Mouse (Mus musculus): ENCODE results near the gene Hist1h1t. TPM values are rescaled to one million over a fixed set of nuclear protein-coding genes. Genes with fewer than 3 reads are reported as not detected.

Gene Hist1h1t
- polyA plus RNA-seq, 1 experiment from 2014 or later = not detected

DNA sequence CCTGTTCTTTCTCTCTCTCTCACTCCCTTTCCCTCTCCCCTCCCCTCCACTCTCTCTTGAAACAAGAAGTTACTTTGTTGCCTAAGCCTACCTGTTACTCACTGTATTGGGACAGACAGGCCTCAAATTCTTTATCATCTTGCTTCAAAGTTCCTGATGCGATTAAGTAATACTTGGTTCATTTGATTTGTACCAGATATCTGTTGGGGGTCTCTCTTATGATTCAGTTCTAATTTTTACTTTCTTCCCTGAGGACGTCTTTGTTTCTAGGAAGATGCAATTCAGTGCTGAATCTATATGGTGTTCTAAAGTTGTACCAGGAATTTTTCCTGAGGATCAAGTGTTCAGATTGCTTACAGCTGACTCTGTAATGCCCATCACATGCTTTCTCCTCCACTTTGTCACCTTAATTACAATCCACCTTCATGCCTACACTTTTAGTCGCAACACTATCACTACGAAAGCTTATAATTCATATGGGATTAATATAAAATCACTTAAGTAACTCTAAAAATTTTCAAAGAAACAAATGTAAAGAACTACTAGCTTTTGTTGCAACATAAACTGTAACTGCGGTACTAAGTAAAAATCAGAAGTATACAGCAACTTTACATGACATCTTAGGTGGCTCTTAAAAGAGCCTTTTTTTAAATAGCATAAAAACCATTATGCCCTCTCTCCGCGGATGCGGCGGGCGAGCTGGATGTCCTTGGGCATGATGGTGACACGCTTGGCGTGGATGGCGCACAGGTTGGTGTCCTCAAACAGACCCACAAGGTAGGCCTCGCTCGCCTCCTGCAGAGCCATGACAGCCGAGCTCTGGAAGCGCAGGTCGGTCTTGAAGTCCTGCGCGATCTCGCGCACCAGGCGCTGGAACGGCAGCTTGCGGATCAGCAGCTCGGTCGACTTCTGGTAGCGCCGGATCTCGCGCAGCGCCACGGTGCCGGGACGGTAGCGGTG is 49.1 kb downstream of the Hist1h1t start:
- Histone ChIP-seq H3K4me1 (ENCODE audit: control insufficient read depth, insufficient read depth, low read length) (peaks cover 17% of the 10 kb centered on the region), H3K9ac (ENCODE audit: low read length) (peak overlapping the region; percentile 61), H3K27ac (ENCODE audit: low read depth, low read length) (peak overlapping the region; percentile 70; the same call in 1 of the 2 replicates), H3K9me3 (replicated peaks; ENCODE audit: control insufficient read depth, low read length) (no peaks in the 10 kb centered on the region), H3K27me3 (replicated peaks; ENCODE audit: control insufficient read depth, insufficient read depth, low read length) (no peaks in the 10 kb centered on the region), H3K36me3 (ENCODE audit: control insufficient read depth, insufficient read depth, low read length) (no peaks in the 10 kb centered on the region), H3K4me3 (ENCODE audit: low read depth, low read length) (peak overlapping the region; percentile 38), H3K4me2 (ENCODE audit: low read length) (peak overlapping the region; percentile 54)
- ATAC-seq (no peak; the same call in 1 of the 2 replicates), DNase-seq (ENCODE audit: low spot score) (no peak)
- WGBS = under 1% methylated on average over 17 of the region's 36 CpGs

DNA sequence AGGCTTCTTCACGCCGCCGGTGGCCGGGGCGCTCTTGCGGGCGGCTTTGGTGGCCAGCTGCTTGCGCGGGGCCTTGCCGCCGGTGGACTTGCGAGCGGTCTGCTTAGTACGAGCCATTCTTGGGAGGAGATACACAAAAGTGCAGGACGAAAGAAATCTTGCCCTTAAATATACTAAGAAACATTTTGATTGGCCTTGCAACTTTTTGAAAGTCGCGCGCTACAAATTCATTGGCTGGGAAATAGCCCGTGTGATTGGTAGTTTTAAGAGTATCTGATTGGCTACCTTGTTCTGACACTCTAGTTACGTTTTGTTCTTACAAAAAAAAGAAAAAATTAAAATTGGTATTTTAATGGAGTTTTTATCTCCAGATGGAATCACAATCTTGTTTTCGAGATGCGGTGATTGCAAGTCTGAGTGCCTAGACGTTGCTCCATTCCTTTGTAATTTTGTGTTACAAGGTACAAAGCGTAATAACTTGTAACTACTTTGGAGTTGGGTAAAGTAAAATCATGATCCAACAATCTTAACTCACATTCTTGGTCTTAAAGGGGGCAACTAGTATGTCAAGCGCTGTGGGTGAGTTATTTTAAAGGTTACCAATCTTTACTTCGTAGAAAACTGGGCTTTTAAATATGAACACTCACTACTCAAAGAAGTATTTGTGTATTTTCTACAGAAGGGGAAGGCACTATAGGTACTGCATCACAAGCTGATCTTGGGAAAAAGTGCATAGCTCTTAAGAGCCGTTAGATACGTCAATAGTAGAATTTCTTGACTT is 50.0 kb downstream of the Hist1h1t start, which contains the start of gene Hist1h3c:
TSS of gene Hist1h3c (minus strand) at position 222 of the 781 bp plus-strand sequence.
- ATAC-seq = peak; percentile 76
- Histone ChIP-seq H3K4me2 (ENCODE audit: low read length) (peak within 1 kb of the TSS; percentile 54), H3K9ac (ENCODE audit: low read length) (peak within 1 kb of the TSS; percentile 61), H3K27me3 (replicated peaks; ENCODE audit: control insufficient read depth, insufficient read depth, low read length) (no peaks in the 10 kb centered on the region), H3K4me1 (ENCODE audit: control insufficient read depth, insufficient read depth, low read length) (peaks cover 12% of the 10 kb centered on the region), H3K27ac (ENCODE audit: low read depth, low read length) (peak within 1 kb of the TSS; percentile 97), H3K36me3 (ENCODE audit: control insufficient read depth, insufficient read depth, low read length) (no peaks in the 10 kb centered on the region), H3K4me3 (ENCODE audit: low read depth, low read length) (peak within 1 kb of the TSS; percentile 38), H3K9me3 (replicated peaks; ENCODE audit: control insufficient read depth, low read length) (no peaks in the 10 kb centered on the region)
- DNase-seq (ENCODE audit: low spot score) = peak; percentile 97
- WGBS = under 1% methylated on average over 24 of the region's 28 CpGs

Small RNA genes lying within 50 kb of the gene (microRNA-seq; reads per million reads assigned to microRNA genes)
- gene Gm44314 (not detected), gene Gm44350 (not detected)

Other genes starting within 250 kb of the Hist1h1t start
- gene Btn1a1, start 229.9 kb upstream of the Hist1h1t start, polyA plus RNA-seq (2014; fragmentation: Nextera tagmentation; extraction: Ambion mirVana) = 0.22 TPM in 1 of 2 replicates, not detected in the other
- gene Btn2a2, start 207.0 kb upstream of the Hist1h1t start, polyA plus RNA-seq (2014; fragmentation: Nextera tagmentation; extraction: Ambion mirVana) = 0.10 TPM in 1 of 2 replicates, not detected in the other
- 4.3 and 7.1 TPM in 2 replicates for gene Hist1h4h, start 164.8 kb upstream of the Hist1h1t start, polyA plus RNA-seq (2014; fragmentation: Nextera tagmentation; extraction: Ambion mirVana)
- 1.9 and 4.4 TPM in 2 replicates for gene Hist1h2af, start 161.9 kb upstream of the Hist1h1t start, polyA plus RNA-seq (2014; fragmentation: Nextera tagmentation; extraction: Ambion mirVana)
- 2.2 and 5.3 TPM in 2 replicates for gene Hist1h3g, start 160.4 kb upstream of the Hist1h1t start, polyA plus RNA-seq (2014; fragmentation: Nextera tagmentation; extraction: Ambion mirVana)
- 0.30 and 0.32 TPM in 2 replicates for gene Hist1h2bh, start 152.4 kb upstream of the Hist1h1t start, polyA plus RNA-seq (2014; fragmentation: Nextera tagmentation; extraction: Ambion mirVana)
- 0.62 and 0.89 TPM in 2 replicates for gene Hist1h3f, start 151.8 kb upstream of the Hist1h1t start, polyA plus RNA-seq (2014; fragmentation: Nextera tagmentation; extraction: Ambion mirVana)
- not detected in 2 replicates for gene Hist1h4f, start 144.2 kb upstream of the Hist1h1t start, polyA plus RNA-seq (2014; fragmentation: Nextera tagmentation; extraction: Ambion mirVana)
- gene Hist1h1d, start 142.6 kb upstream of the Hist1h1t start, polyA plus RNA-seq (2014; fragmentation: Nextera tagmentation; extraction: Ambion mirVana) = 0.36 and 0.52 TPM in 2 replicates
- gene Hist1h3e, start 133.4 kb upstream of the Hist1h1t start, polyA plus RNA-seq (2014; fragmentation: Nextera tagmentation; extraction: Ambion mirVana) = 3.4 and 5.7 TPM in 2 replicates
- 65.4 and 105 TPM in 2 replicates for gene Hist1h2ae, start 124.6 kb upstream of the Hist1h1t start, polyA plus RNA-seq (2014; fragmentation: Nextera tagmentation; extraction: Ambion mirVana)
- 2.3 and 4.3 TPM in 2 replicates for gene Hist1h2bg, start 124.4 kb upstream of the Hist1h1t start, polyA plus RNA-seq (2014; fragmentation: Nextera tagmentation; extraction: Ambion mirVana)
- gene Hist1h2bf, start 121.6 kb upstream of the Hist1h1t start, polyA plus RNA-seq (2014; fragmentation: Nextera tagmentation; extraction: Ambion mirVana) = 1.2 and 3.9 TPM in 2 replicates
- gene Hist1h2ad, start 121.4 kb upstream of the Hist1h1t start, polyA plus RNA-seq (2014; fragmentation: Nextera tagmentation; extraction: Ambion mirVana) = 2.2 and 3.2 TPM in 2 replicates
- gene Hist1h3d, start 120.1 kb upstream of the Hist1h1t start, polyA plus RNA-seq (2014; fragmentation: Nextera tagmentation; extraction: Ambion mirVana) = 5.8 and 5.9 TPM in 2 replicates
- 61.0 and 106 TPM in 2 replicates for gene Hist1h4d, start 114.2 kb upstream of the Hist1h1t start, polyA plus RNA-seq (2014; fragmentation: Nextera tagmentation; extraction: Ambion mirVana)
- 1.2 and 1.8 TPM in 2 replicates for gene Hist1h2be, start 74.7 kb upstream of the Hist1h1t start, polyA plus RNA-seq (2014; fragmentation: Nextera tagmentation; extraction: Ambion mirVana)
- gene Hist1h1e, start 73.3 kb upstream of the Hist1h1t start, polyA plus RNA-seq (2014; fragmentation: Nextera tagmentation; extraction: Ambion mirVana) = 12.2 and 17.8 TPM in 2 replicates
- 0.91 and 1.3 TPM in 2 replicates for gene Hist1h2ac, start 11.9 kb upstream of the Hist1h1t start, polyA plus RNA-seq (2014; fragmentation: Nextera tagmentation; extraction: Ambion mirVana)
- 32.2 and 39.5 TPM in 2 replicates for gene Hist1h2bc, start 11.6 kb upstream of the Hist1h1t start, polyA plus RNA-seq (2014; fragmentation: Nextera tagmentation; extraction: Ambion mirVana)
- 2.9 and 6.5 TPM in 2 replicates for gene Hist1h4c, start 2.6 kb downstream of the Hist1h1t start, polyA plus RNA-seq (2014; fragmentation: Nextera tagmentation; extraction: Ambion mirVana)
- gene Hfe, start 15.0 kb downstream of the Hist1h1t start, polyA plus RNA-seq (2014; fragmentation: Nextera tagmentation; extraction: Ambion mirVana) = 3.5 and 4.7 TPM in 2 replicates
- 16.9 and 25.2 TPM in 2 replicates for gene Hist1h1c, start 43.0 kb downstream of the Hist1h1t start, polyA plus RNA-seq (2014; fragmentation: Nextera tagmentation; extraction: Ambion mirVana)
- 2.4 and 5.9 TPM in 2 replicates for gene Hist1h3c, start 49.8 kb downstream of the Hist1h1t start, polyA plus RNA-seq (2014; fragmentation: Nextera tagmentation; extraction: Ambion mirVana)
- 1.3 and 1.5 TPM in 2 replicates for gene Hist1h2bb, start 50.9 kb downstream of the Hist1h1t start, polyA plus RNA-seq (2014; fragmentation: Nextera tagmentation; extraction: Ambion mirVana)
- gene Hist1h2ab, start 55.3 kb downstream of the Hist1h1t start, polyA plus RNA-seq (2014; fragmentation: Nextera tagmentation; extraction: Ambion mirVana) = 27.8 and 49.2 TPM in 2 replicates
- gene Hist1h3b, start 56.5 kb downstream of the Hist1h1t start, polyA plus RNA-seq (2014; fragmentation: Nextera tagmentation; extraction: Ambion mirVana) = 2.3 and 9.6 TPM in 2 replicates
- 3.5 and 4.7 TPM in 2 replicates for gene Hist1h4b, start 61.2 kb downstream of the Hist1h1t start, polyA plus RNA-seq (2014; fragmentation: Nextera tagmentation; extraction: Ambion mirVana)
- 0.97 TPM in 1 of 2 replicates, not detected in the other for gene Hist1h4a, start 65.4 kb downstream of the Hist1h1t start, polyA plus RNA-seq (2014; fragmentation: Nextera tagmentation; extraction: Ambion mirVana)
- gene Hist1h3a, start 66.6 kb downstream of the Hist1h1t start, polyA plus RNA-seq (2014; fragmentation: Nextera tagmentation; extraction: Ambion mirVana) = 2.0 and 4.7 TPM in 2 replicates
- gene Hist1h1a, start 67.9 kb downstream of the Hist1h1t start, polyA plus RNA-seq (2014; fragmentation: Nextera tagmentation; extraction: Ambion mirVana) = 2.3 and 2.4 TPM in 2 replicates
- not detected in 2 replicates for gene Trim38, start 74.1 kb downstream of the Hist1h1t start, polyA plus RNA-seq (2014; fragmentation: Nextera tagmentation; extraction: Ambion mirVana)
- not detected in 2 replicates for gene Slc17a2, start 111.2 kb downstream of the Hist1h1t start, polyA plus RNA-seq (2014; fragmentation: Nextera tagmentation; extraction: Ambion mirVana)
- gene Slc17a3, start 143.6 kb downstream of the Hist1h1t start, polyA plus RNA-seq (2014; fragmentation: Nextera tagmentation; extraction: Ambion mirVana) = not detected in 2 replicates
- not detected in 2 replicates for gene Slc17a1, start 171.9 kb downstream of the Hist1h1t start, polyA plus RNA-seq (2014; fragmentation: Nextera tagmentation; extraction: Ambion mirVana)
- not detected in 2 replicates for gene Slc17a4, start 219.2 kb downstream of the Hist1h1t start, polyA plus RNA-seq (2014; fragmentation: Nextera tagmentation; extraction: Ambion mirVana)
- gene Hist1h2ba, start 238.3 kb downstream of the Hist1h1t start, polyA plus RNA-seq (2014; fragmentation: Nextera tagmentation; extraction: Ambion mirVana) = not detected in 2 replicates
- not detected in 2 replicates for gene Hist1h2aa, start 238.6 kb downstream of the Hist1h1t start, polyA plus RNA-seq (2014; fragmentation: Nextera tagmentation; extraction: Ambion mirVana)

All from forebrain, embryonic 14.5 days (tissue).